Mouse (Mus musculus): Measurements from ENCODE around the gene Alg14. TPM values are rescaled to one million over a fixed set of nuclear protein-coding genes. Genes with fewer than 3 reads are reported as not detected.

The Alg14 gene
- total RNA-seq, 2 experiments from 2014 or later: 9.8 to 13.6 TPM

DNA sequence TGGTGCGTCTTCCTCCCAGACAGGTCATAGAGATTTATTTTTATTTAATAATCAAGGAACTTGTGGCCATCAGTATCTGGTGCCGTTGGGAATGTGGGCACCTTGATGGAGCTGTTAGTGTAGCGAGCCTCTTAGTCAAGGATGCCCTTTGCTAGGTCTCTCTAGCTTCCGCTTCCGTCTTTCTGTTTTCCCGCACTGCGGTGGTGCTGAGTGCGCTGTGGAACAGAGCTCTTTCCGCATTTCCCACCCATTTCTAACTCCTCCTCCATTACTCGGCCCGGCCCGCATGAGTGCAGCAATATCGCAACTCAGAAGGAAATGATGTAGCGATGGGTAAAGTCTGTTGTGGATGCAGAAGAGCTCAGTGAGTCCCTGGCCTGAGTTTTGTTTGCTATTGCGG, 31.8 kb downstream of the Alg14 start:
- no peak overlapping the region for H3K27ac ChIP-seq
- DNase-seq (ENCODE audit: low spot score in 2 of 2): no peak
- TF ChIP-seq CTCF (conservative IDR thresholded peaks at IDR 0.05): no peak
- H3K4me3 ChIP-seq: no peak overlapping the region

DNA sequence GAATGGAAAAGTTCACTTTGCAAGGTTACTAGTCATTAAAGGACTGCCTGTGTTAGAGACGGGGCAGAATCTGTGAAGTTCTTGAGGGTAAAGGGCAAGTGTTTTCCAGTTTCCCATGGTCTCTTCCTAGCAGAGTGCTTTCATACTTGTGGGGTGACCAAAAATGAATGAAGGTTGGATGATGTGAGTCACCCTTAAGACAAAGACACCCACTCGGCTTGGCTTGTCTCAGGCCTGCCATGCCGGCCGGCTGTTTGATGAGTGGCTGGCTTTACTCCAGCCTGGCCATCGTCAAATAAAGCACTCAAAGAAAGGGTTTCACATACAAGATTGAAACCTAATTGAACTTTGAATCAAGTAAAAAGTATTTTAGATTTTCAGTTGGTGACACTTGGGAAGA, 35.8 kb downstream of the Alg14 start:
- no peak for DNase-seq (ENCODE audit: low spot score in 2 of 2)
- no peak overlapping the region for H3K4me3 ChIP-seq
- TF ChIP-seq CTCF (conservative IDR thresholded peaks at IDR 0.05): no peak
- no peak overlapping the region for H3K27ac ChIP-seq

DNA sequence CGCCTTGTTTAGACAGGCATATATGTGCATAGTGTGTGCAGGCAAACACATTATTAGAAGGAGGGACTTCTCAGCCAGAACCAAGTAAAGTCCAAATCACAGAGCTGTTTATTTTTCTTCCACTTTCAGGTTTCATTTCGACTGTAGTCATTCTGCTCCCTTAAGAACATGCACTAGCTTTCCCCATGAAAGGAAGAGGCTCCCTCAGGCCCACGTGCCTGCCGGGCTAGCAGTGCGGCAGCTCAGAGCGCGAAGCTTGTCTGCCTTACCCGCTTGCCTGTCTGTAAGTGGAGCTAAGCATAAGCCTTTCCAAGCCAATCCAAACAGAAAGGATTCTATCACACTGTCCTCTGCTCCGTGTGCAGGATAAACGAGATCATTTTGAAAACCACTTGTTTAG, 38.1 kb downstream of the Alg14 start:
- Histone ChIP-seq H3K27ac (0 out of 2 replicates have a peak overlapping the region, but pooled peaks have one; percentile 32), H3K4me3 (no peak overlapping the region)
- DNase-seq (ENCODE audit: low spot score in 2 of 2): no peak
- TF ChIP-seq CTCF (conservative IDR thresholded peaks at IDR 0.05): no peak

DNA sequence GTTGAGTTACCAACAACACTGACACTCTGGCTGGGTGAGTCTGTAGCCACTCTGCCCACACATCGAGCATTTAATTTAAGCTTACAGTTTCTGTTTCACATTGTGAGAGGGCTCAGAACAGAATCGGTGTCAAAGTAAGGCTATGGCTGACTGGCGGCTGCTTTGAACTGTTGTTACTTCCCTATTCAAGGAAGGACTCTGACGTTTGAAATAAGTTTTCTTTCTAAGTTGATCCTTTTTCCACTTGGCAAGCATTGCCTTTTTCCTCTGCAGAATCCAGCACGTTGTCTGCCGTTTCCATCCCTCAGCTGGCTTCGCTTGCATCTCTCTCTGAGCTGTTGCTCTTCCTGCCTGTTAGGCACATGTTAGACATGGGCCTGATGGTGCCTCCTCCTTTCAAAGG, 38.7 kb downstream of the Alg14 start:
- Histone ChIP-seq H3K27ac (peak overlapping the region; percentile 32; the same call in 1 of the 2 replicates), H3K4me3 (no peak overlapping the region)
- no peak for TF ChIP-seq CTCF (conservative IDR thresholded peaks at IDR 0.05)
- peak in 1 of 2 experiments; percentile 16 for DNase-seq (ENCODE audit: low spot score in 2 of 2)

DNA sequence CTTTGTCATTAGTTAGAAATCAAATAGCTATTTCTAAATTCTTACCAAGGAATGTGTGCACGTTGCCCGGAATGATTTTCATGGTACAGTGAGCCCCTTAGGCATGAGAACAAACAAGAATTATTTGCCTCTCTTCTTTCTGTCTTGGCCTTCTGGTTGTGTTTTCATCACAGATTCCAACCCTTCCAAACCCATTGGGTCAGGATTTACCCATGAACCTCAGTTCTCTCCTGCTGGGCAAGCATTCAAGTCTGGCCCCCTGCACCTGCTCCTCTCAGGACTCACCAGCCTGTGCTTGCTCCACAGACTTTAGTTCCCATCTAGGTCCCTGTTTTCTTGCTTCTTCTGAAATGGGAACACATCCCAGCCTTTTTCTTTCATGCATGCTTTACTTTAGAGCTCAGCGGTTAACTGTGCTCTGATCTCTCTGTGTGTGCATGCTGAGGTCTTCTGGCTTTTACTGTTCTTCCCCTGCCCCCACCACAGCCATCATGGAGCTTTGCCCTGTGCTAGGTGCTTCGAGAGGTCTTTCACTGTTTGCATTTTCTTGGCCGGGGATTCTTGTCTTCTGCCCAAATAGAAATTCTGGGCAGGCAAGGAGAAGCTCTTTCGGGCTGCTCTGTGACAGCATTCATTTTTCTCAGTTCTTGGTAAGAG, 44.8 kb downstream of the Alg14 start:
- TF ChIP-seq CTCF (conservative IDR thresholded peaks at IDR 0.05): no peak
- H3K4me3 ChIP-seq: no peak overlapping the region
- 0 out of 2 replicates have a peak overlapping the region, but pooled peaks have one; percentile 4 for H3K27ac ChIP-seq
- DNase-seq (ENCODE audit: low spot score in 2 of 2): no peak

DNA sequence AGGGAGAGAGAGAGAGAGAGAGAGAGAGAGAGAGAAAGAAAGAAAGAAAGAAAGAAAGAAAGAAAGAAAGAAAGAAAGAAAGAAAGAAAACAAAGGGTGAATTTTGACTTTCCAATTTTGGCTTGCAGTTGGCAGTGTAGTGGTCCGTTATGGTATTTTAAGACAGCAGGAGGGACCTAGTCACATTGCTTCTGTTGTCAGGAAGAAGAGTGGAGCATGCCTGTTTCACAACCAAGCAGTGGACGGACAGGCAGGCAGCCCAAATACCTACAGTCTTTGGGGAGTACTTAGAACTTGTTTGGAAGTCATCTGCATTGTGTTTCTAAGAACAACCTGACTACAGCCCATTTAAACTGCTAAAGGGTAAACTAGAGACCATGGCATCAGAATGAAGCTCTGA, 47.1 kb downstream of the Alg14 start:
- no peak overlapping the region for H3K27ac ChIP-seq
- no peak for TF ChIP-seq CTCF (conservative IDR thresholded peaks at IDR 0.05)
- no peak overlapping the region for H3K4me3 ChIP-seq
- no peak for DNase-seq (ENCODE audit: low spot score in 2 of 2)

DNA sequence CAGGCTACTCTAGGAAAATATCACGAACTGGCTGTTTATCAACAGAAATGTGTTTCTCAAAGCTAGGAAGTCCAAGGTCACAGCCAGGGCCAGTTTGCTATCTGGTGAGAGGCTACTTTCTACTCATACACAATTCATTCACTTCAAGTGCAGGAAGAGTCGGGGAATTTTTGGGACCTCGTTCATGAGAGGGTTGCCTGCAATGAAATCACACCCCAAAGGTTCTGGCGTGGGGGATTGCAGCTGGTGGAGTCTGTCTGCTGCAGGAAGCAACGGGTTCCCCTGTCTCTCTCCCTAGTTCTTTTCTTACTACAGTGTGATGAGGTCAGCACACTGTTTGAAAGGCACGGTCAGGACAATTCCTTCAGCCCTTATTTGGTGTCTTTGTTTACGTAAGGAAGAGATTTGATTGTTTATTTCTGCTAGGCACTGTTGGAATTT, 48.8 kb downstream of the Alg14 start:
- DNase-seq (ENCODE audit: low spot score in 2 of 2): no peak
- Histone ChIP-seq H3K4me3 (no peak overlapping the region), H3K27ac (no peak overlapping the region)
- TF ChIP-seq CTCF (conservative IDR thresholded peaks at IDR 0.05): no peak

DNA sequence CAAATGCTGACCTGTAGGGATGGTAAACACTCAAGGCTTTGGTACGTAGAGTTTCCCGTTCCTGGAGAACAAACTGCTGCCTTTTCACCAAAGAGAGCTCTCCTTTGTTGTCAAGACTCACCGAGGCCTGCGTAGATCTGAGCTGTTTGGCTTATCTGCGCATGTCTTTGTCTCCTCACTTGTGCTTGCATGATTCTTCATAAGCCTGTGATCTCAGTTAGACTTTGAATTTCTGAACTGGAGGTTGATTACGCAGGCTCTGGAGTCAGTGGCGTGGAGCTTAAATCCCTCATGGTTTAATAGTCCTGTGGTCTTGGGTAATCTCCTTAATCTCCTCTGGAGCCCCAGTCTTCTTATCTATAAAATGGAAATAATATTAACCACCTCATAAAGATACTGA, 51.7 kb downstream of the Alg14 start:
- no peak overlapping the region for H3K27ac ChIP-seq
- DNase-seq (ENCODE audit: low spot score in 2 of 2): no peak
- no peak for TF ChIP-seq CTCF (conservative IDR thresholded peaks at IDR 0.05)
- no peak overlapping the region for H3K4me3 ChIP-seq

DNA sequence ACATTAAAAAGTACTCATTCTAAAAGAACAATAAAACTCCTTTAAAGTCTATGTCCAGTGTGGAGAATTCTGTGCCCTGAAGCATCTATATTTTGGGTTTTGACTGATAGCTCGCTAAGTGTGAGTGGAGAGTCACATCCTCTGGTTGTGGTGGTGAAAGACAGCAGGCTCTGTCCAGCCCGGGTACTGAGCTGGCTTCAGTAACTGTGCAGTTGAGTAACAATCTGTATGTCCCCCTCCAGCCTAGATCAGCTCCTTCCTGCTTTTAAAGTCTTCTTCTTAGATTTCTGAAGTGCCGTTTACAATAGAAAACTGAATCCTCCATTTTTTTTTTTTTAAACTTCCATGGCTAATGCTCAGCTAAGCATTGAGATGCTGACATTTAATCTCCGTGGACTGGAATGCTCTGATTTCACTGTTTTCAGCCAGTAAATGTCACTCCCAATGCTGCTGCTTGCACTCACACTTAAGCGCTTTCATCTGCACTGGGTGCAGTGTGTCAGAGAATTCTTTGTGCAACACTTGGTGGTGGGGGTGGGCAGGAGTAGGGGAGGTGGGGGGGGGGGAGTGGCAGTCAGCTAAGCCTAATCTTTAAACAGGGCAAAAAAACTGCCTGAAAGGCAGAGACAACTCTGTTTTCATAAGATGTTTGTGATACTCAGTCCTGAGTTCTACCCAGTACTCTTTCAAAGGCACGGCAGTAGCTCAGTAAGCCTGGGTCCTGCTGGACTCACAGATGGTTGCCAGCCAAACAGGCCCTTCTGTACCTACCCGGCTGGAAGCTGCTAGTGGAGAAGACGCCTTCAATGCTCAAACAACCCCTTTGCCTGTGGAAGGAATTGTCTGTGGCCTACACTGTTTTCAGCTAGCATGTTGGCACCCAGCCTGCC, 52.7 kb downstream of the Alg14 start:
- no peak overlapping the region; the same call in 1 of the 2 replicates for H3K27ac ChIP-seq

DNA sequence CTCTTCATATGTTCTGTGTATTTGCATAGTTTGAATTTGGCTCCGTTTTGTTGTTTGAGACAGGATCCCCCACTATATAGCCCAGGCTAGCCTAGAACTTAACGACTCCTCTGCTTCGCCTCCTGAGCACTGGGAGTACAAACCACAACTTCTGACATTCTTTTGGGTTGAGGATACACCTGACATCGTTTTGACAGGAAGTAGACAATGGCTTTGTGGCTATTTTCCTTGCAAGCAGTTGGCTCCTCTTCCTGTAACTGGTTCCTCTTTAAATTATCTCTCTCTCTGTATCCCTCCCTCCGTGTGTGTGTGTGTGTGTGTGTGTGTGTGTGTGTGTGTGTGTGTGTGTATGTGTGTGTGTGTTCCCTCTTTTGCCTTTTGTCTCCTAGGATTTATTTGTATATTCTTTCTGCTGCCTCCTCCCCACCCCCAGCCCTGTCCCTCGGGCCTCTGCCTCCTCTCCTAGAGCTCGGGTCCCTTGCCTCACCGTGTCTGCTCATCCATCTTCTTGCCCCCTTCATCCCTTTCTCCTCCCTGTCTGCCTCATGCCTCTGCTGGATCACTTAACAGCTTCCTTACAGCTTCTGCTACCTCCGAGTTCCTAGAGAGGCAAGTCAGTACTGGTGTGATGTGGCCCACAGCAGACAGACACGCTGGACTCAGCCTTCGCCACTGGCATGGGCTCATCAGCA, 53.5 kb downstream of the Alg14 start:
- no peak for DNase-seq (ENCODE audit: low spot score in 2 of 2)
- H3K27ac ChIP-seq: no peak overlapping the region

More for the DNA sequence above, 52.7 kb downstream of the Alg14 start:
- no peak for TF ChIP-seq CTCF (conservative IDR thresholded peaks at IDR 0.05)
- H3K4me3 ChIP-seq: no peak overlapping the region
- no peak for DNase-seq (ENCODE audit: low spot score in 2 of 2)

DNA sequence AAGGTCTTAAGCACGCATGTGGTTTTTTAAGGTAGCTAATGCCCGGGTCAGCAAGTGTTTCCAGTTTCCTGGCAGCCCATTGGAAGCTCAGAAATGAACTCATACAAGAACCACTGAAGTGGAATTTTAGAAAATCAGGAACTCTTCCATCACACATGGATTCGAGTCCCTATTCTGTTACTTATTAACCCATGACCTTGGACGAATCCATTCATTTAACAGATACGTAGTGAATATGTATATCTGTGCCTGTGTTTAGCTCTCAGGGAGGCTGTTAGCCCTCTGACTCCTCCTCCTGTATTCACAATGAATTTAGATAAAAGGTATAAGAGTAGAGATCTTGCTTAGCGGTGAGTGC, 54.0 kb downstream of the Alg14 start:
- Histone ChIP-seq H3K27ac (no peak overlapping the region), H3K4me3 (no peak overlapping the region)
- TF ChIP-seq CTCF (conservative IDR thresholded peaks at IDR 0.05): no peak
- no peak for DNase-seq (ENCODE audit: low spot score in 2 of 2)

More for the DNA sequence above, 53.5 kb downstream of the Alg14 start:
- no peak for TF ChIP-seq CTCF (conservative IDR thresholded peaks at IDR 0.05)
- H3K4me3 ChIP-seq: no peak overlapping the region

DNA sequence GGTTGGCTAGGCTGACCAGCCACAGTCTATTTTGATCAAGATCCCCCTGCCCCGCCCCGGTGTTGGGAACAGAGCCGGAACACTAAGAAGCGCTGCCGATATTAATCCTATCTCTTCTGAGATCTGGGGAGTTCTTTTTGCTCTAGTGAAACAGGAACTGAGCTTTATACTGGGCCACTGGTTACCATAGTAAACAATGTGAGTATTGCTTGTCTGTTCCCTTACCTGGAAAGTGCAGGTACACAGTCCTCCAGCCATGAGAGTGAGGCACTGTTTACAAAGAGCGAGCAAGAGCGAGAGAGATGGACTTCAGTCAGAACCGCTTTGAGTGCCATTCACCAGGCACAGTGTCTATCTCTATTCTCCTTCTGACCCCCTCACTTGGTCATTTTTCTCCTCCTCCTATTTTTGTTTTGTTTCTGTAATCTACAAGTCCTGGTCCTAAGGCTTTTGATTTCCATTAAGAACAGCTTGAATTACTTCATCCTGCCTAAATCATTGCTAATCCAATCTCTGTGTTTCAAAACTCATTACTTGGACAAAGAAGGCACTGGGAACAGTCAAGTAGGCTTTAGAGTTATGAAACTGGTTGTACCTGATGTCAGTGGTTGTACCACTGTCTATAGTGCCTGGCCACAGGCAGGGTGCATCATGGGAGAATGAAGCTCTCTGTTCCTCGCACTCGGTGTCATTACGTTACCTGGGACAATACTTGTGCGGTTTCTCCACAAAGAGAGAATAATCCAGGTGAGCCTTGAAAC, 55.1 kb downstream of the Alg14 start:
- Histone ChIP-seq H3K27ac (no peak overlapping the region), H3K4me3 (no peak overlapping the region)
- no peak for DNase-seq (ENCODE audit: low spot score in 2 of 2)
- TF ChIP-seq CTCF (conservative IDR thresholded peaks at IDR 0.05): no peak

All from layer of hippocampus, adult 2 months (tissue).